ENCODE assay signal across 29 mouse cellular contexts in genomic region chr14:84659206-84659775, GRCm38 (mm10).
DNase-seq lines count a peak whose midpoint lies in the region; ATAC-seq and TF ChIP-seq lines count a peak whose summit lies in the region.
"Had no signal": no experiment of that assay in that cellular context is flagged by ENCODE, and none has a peak within 500 bp of the region (broad histone marks: within the 10 kb centered on the region; RNA-seq: fewer than 3 reads in every experiment).

No protein-coding gene starts in this region.

- H3K4me3 ChIP-seq in embryonic facial prominence, embryonic 11.5 days (ENCODE audit: low read depth, low read length) = no peak overlapping the region
- H3K4me3 ChIP-seq in embryonic facial prominence, embryonic 10.5 days = no peak overlapping the region
- no peak overlapping the region for H3K4me3 ChIP-seq in hindbrain, embryonic 12.5 days
- no peak overlapping the region for H3K4me3 ChIP-seq in hindbrain, postnatal 0 days (ENCODE audit: low read length)
- H3K4me3 ChIP-seq: embryonic facial prominence, embryonic 12.5 days; gastrocnemius, adult 2 months; hindbrain, embryonic 15.5 days; kidney, embryonic 15.5 days; limb, embryonic 13.5 days had no signal

- no peak for ATAC-seq in embryonic facial prominence, embryonic 11.5 days (replicated peaks; ENCODE audit: insufficient number of reproducible peaks, low FRiP score, low TSS enrichment, low read depth)
- no peak for ATAC-seq in hindbrain, embryonic 12.5 days (ENCODE audit: low FRiP score)
- no peak for ATAC-seq in hindbrain, postnatal 0 days

- no peak overlapping the region for H3K4me2 ChIP-seq in embryonic facial prominence, embryonic 11.5 days (ENCODE audit: low read depth, low read length)
- peak overlapping the region; percentile 9; the same call in 1 of the 2 replicates for H3K4me2 ChIP-seq in hindbrain, embryonic 12.5 days (replicated peaks)
- H3K4me2 ChIP-seq in hindbrain, postnatal 0 days (ENCODE audit: low read depth, low read length) = no peak overlapping the region
- H3K4me2 ChIP-seq: embryonic facial prominence, embryonic 12.5 days; heart, embryonic 11.5 days; hindbrain, embryonic 15.5 days; kidney, embryonic 15.5 days; limb, embryonic 13.5 days; liver, embryonic 11.5 days had no signal

- DNase-seq in embryonic facial prominence, embryonic 11.5 days (ENCODE audit: low spot score) = peak; percentile 8
- DNase-seq in embryonic facial prominence, embryonic 10.5 days (ENCODE audit: low spot score) = no peak
- no peak for DNase-seq in hindbrain, postnatal 0 days (ENCODE audit: low spot score)
- DNase-seq in embryo, embryonic 9.5 days (ENCODE audit: extremely low spot score) = peak; percentile 2
- peak; percentile 22 for DNase-seq in retina, embryonic 14.5 days (ENCODE audit: low spot score)
- DNase-seq in adrenal gland, postnatal 14 days = no peak
- DNase-seq in T-cell, adult 2 months (ENCODE audit: low spot score) = no peak
- DNase-seq: adrenal gland, adult 8-10 months; cerebellum, adult 11 months; cerebellum, adult 9-10 months; cerebellum, postnatal 36 days; gastrocnemius, adult 2 months; gastrocnemius, postnatal 36 days; heart, adult 18-20 months; heart, postnatal 36 days; kidney, adult 18-20 months; kidney, postnatal 25 days; lung, postnatal 36 days; spleen, adult 18-20 months; thymus, adult 2 months; thymus, postnatal 4 days had no signal

- no peaks in the 10 kb centered on the region for H3K4me1 ChIP-seq in embryonic facial prominence, embryonic 11.5 days (ENCODE audit: control insufficient read depth, insufficient read depth, low read length)
- H3K4me1 ChIP-seq in embryonic facial prominence, embryonic 10.5 days = no peaks in the 10 kb centered on the region
- H3K4me1 ChIP-seq in hindbrain, embryonic 12.5 days = no peaks in the 10 kb centered on the region
- H3K4me1 ChIP-seq in hindbrain, postnatal 0 days (ENCODE audit: insufficient read depth, low read length) = no peaks in the 10 kb centered on the region
- H3K4me1 ChIP-seq: embryonic facial prominence, embryonic 12.5 days; hindbrain, embryonic 15.5 days; kidney, embryonic 15.5 days; limb, embryonic 13.5 days had no signal

- H3K9me3 ChIP-seq in embryonic facial prominence, embryonic 11.5 days (replicated peaks; ENCODE audit: control insufficient read depth, low read length) = no peaks in the 10 kb centered on the region
- H3K9me3 ChIP-seq in embryonic facial prominence, embryonic 10.5 days = no peaks in the 10 kb centered on the region
- H3K9me3 ChIP-seq in hindbrain, embryonic 12.5 days (replicated peaks) = no peaks in the 10 kb centered on the region
- no peaks in the 10 kb centered on the region for H3K9me3 ChIP-seq in hindbrain, postnatal 0 days (ENCODE audit: low read length)
- H3K9me3 ChIP-seq: embryonic facial prominence, embryonic 12.5 days; hindbrain, embryonic 15.5 days; kidney, embryonic 15.5 days; limb, embryonic 13.5 days had no signal

- H3K27me3 ChIP-seq in embryonic facial prominence, embryonic 11.5 days (ENCODE audit: control insufficient read depth, insufficient read depth, low read length) = no peaks in the 10 kb centered on the region
- H3K27me3 ChIP-seq in embryonic facial prominence, embryonic 10.5 days (replicated peaks; ENCODE audit: low read depth, poor library complexity, severe bottlenecking) = no peaks in the 10 kb centered on the region
- H3K27me3 ChIP-seq in hindbrain, embryonic 12.5 days = no peaks in the 10 kb centered on the region
- H3K27me3 ChIP-seq in hindbrain, postnatal 0 days (ENCODE audit: insufficient read depth, low read length) = no peaks in the 10 kb centered on the region
- H3K27me3 ChIP-seq: CH12.LX; embryonic facial prominence, embryonic 12.5 days; hindbrain, embryonic 15.5 days; kidney, embryonic 15.5 days; limb, embryonic 13.5 days had no signal

- H3K36me3 ChIP-seq in embryonic facial prominence, embryonic 11.5 days (replicated peaks; ENCODE audit: control insufficient read depth, insufficient read depth, low read depth, low read length) = no peaks in the 10 kb centered on the region
- no peaks in the 10 kb centered on the region for H3K36me3 ChIP-seq in embryonic facial prominence, embryonic 10.5 days (replicated peaks)
- H3K36me3 ChIP-seq in hindbrain, embryonic 12.5 days = no peaks in the 10 kb centered on the region
- no peaks in the 10 kb centered on the region for H3K36me3 ChIP-seq in hindbrain, postnatal 0 days (ENCODE audit: insufficient read depth, low read length)
- H3K36me3 ChIP-seq: embryonic facial prominence, embryonic 12.5 days; hindbrain, embryonic 15.5 days; kidney, embryonic 15.5 days; limb, embryonic 13.5 days had no signal

- H3K9ac ChIP-seq in embryonic facial prominence, embryonic 11.5 days (replicated peaks; ENCODE audit: low read length) = no peak overlapping the region
- H3K9ac ChIP-seq in hindbrain, embryonic 12.5 days = no peak overlapping the region
- H3K9ac ChIP-seq in hindbrain, postnatal 0 days (replicated peaks; ENCODE audit: low read length) = no peak overlapping the region
- H3K9ac ChIP-seq: embryonic facial prominence, embryonic 12.5 days; hindbrain, embryonic 15.5 days; kidney, embryonic 15.5 days; limb, embryonic 13.5 days had no signal

- no peak overlapping the region for H3K27ac ChIP-seq in embryonic facial prominence, embryonic 11.5 days (replicated peaks; ENCODE audit: low read depth, low read length)
- no peak overlapping the region for H3K27ac ChIP-seq in embryonic facial prominence, embryonic 10.5 days (replicated peaks)
- no peak overlapping the region for H3K27ac ChIP-seq in hindbrain, embryonic 12.5 days
- no peak overlapping the region for H3K27ac ChIP-seq in hindbrain, postnatal 0 days
- H3K27ac ChIP-seq: embryonic facial prominence, embryonic 12.5 days; gastrocnemius, adult 2 months; hindbrain, embryonic 15.5 days; kidney, embryonic 15.5 days; limb, embryonic 13.5 days had no signal

- TF ChIP-seq CTCF in hindbrain, postnatal 0 days (IDR thresholded peaks at IDR 0.05; ENCODE audit: low read depth) = no peak

- WGBS in embryonic facial prominence, embryonic 11.5 days = 49% methylated on average over 6 of the region's 6 CpGs
- 44% methylated on average over 6 of the region's 6 CpGs for WGBS in embryonic facial prominence, embryonic 10.5 days
- 21% methylated on average over 6 of the region's 6 CpGs for WGBS in hindbrain, embryonic 12.5 days
- WGBS in hindbrain, postnatal 0 days = 9% methylated on average over 6 of the region's 6 CpGs

Comparison
In these comparisons a context has a peak if more than half of its experiments do, and no peak if none do; other contexts are left out.
1. DNase-seq: peak in embryonic facial prominence, embryonic 11.5 days (single experiment), embryo, embryonic 9.5 days (single experiment) and retina, embryonic 14.5 days (single experiment); none in embryonic facial prominence, embryonic 10.5 days (single experiment), hindbrain, postnatal 0 days (single experiment), adrenal gland, postnatal 14 days (single experiment) and T-cell, adult 2 months (single experiment).